Mouse (Mus musculus): ENCODE data around the gene Tmem198.

DNA sequence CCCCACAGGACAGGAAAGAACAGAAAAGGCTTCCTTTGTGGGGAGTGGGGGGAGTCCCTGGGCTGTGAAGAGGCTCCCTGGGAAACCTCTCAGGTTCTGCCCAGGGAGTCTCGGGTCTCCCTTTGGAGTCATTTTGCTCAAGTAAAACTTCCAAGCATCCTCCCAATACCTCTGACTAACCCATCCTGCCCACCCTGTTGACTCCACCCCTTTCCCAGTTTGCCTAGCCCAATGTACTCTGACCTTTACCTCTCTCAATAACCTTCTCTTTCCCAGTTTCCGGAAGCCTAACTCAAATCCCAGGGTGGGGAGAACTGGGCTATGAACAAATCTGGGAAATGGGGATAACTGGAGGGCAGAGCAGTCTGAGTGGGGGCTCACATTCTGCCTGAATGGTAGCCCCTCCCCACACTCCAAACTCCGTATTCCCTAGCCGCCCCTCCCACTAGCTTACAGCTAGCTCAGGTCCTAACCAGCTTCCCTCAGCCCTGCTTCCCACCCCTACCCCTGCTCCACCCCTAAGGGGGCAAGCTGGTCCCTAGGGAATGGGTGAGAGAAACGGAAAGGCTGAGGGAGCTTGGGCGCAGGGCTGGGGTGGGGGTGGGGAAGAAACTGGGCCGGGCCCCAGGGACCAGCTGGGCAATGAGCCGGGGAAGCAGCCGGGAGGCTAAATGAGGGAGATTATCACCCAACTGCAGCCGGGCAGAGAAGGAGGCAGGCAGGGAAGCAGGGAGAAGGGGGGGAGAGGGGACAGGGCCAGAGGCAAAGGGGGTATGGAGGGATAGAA lies 31.9 kb upstream of the Tmem198 start:
- no peak for TF ChIP-seq CTCF (IDR thresholded peaks at IDR 0.05; ENCODE audit: low read depth)
- TF ChIP-seq EP300 (IDR thresholded peaks at IDR 0.05; ENCODE audit: low read depth) = no peak
